Mouse (Mus musculus) adrenal gland, adult 8-10 months (tissue): ENCODE results near the gene Olfr971. TPM values are rescaled to one million over a fixed set of nuclear protein-coding genes. Genes with fewer than 3 reads are reported as not detected.
"Not testable (repeated sequence)": the region's sequence is repeated elsewhere in the genome, so short reads cannot be mapped to it uniquely, and the experiment has no call there.

Experiments used
- DNase-seq: peaks from one replicate; pipeline ENCODE4 v3.0.0; 2022
- total RNA-seq, 4 experiments: library from RNA; stranded (reverse); gene quantifications; 2 replicates each; pipeline ENCODE4 v1.2.4; 2022

The Olfr971 gene
- total RNA-seq = not detected

DNA sequence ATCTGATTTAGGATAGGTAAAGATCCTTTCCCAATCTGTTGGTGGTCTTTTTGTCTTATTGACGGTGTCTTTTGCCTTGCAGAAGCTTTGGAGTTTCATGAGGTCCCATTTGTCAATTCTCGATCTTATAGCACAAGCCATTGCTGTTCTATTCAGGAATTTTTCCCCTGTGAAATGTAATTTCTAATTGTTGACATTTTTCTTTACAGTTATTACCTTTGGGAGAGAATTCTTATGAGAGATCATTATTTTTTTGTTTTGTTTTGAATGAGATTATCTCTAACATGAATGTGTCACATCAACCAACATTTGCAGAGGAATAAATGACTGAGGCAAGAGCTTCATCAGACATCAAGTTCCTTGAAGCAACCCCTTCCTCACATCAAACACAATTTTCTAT is at the start of gene Olfr971:
Gene Olfr971, plus strand, starts transcription at position 301 of the 400 bp plus-strand sequence.
- not testable (repeated sequence) for DNase-seq

DNA sequence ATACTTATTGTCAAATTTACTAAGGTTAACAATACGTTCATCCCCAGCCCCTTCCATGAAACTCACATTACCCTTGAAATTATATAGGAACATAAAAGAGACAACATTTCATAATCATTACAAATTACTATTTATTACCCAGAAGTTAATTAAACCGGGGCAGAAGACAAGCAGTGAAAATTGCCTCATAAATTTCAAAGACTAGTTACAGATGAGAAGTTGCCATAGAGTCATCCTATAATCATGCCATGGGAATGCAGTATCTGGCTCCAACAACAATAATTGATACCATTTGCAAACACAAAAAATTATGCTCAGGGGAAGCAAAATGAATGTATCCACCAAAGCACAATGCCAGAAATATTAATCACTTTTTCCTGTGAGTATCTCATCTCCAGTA is 46.1 kb upstream of the Olfr971 start, which contains the start of gene Olfr969:
Gene Olfr969, plus strand, starts transcription at position 388 of the 400 bp plus-strand sequence.
- DNase-seq = no peak

DNA sequence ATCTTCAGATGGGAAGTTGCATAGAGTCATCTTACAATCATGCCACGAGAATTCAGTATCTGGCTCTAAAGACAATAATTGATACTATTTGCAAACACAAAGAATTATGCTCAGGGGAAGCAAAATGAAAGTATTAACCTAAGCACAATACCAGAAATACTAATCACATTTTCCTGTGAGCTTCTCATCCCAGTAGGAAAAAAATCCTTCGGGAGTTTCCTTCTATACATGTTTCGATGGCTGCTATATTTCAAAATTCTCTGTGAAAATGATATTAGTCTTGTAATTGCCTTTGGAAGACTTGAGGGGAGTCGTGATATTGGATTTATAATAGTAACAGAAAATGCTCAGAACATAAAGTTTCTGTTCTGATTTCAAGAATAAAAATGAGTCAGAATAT is 28.1 kb upstream of the Olfr971 start, which contains the start of gene Olfr970:
Gene Olfr970, plus strand, starts transcription at position 301 of the 400 bp plus-strand sequence.
- no peak for DNase-seq

DNA sequence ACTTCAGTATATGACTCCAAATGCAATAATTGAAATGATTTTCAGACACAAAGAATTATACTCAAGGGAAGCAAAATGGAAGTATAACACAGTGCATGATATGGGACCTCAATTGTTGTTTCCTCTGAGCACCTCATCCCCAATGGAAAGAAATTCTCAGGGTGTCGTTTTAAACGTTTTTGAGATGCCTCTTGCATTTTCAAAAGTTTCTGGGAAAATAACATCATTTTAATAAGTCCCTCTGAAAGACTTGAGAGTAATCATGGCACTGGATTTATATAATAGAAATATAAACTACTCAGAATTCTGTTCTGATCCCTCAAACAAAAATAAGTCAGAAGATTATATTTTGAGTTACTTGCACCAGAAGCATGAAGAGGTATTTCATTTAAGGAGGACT is 29.4 kb downstream of the Olfr971 start, which contains the start of gene Olfr972:
Gene Olfr972, plus strand, starts transcription at position 301 of the 400 bp plus-strand sequence.
- no peak for DNase-seq

DNA sequence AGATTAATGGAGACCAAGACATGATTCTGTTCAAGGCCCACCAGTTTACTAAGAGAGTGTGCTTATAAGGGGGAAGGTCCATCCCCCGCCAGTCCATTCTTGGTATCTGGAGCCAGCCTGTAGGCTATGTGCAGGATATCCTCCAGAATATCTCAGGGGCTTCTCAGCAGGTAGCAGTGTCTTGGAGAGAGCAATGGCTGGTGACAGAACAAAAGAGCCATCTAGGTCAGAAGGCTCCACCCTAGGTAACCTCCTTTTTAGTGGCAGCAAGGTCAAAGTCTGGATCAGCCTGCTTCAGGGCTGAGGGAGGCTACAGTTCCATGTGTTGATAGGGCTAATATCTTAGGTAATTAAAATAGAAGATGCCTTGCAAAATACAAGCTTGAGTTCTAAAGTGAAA is 35.3 kb downstream of the Olfr971 start:
- DNase-seq = not testable (repeated sequence)

DNA sequence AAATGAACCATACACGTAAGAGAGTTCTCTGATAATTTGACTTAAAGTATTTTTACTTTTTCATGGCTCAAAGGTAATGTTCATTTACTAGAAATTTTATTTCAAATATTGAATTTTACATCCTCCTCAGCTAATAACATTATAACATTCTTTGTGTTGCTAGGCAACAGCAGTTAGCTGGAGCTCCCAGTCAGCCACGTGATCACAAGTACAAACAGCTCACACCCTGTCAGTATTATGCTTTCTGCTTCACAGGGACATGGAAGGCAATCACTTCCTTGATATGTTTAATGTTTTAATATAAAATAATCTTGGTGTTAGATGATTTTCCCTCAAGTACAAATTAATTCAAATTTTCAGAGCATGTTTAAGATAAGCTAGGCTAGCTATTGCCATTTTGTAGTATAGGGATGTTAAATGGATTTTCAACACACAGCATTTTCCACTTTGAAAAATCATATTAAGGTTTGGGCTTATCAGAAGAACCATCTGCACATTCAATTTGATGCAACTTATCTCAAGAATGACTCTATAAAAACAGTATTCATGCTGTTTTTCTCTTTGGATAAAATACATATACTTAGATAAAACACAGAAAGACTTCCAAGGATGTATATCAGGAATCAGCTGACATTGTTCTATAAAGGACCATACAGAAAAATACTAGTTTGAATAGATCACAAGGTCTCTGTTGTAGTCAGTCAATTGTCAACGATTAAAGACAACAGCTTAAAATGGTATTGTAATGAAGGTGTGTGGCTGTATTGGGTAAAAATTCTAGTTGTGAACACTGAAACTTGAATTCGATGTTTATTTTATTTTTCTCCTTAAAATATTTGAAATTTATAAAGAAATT is 41.1 kb downstream of the Olfr971 start:
- DNase-seq = not testable (repeated sequence)

Other genes starting within 250 kb of the Olfr971 start
- gene AW551984, start 232.5 kb upstream of the Olfr971 start, total RNA-seq = 10 to 100 TPM; 14.1 to 23.1 (median 19.1) TPM
- not detected for gene Olfr148, start 226.2 kb upstream of the Olfr971 start, total RNA-seq
- not detected for gene Olfr960, start 215.5 kb upstream of the Olfr971 start, total RNA-seq
- gene Olfr961, start 191.8 kb upstream of the Olfr971 start, total RNA-seq = not detected
- gene Olfr963, start 169.7 kb upstream of the Olfr971 start, total RNA-seq = not detected
- gene Olfr149, start 129.8 kb upstream of the Olfr971 start, total RNA-seq = not detected
- not detected for gene Olfr965, start 125.5 kb upstream of the Olfr971 start, total RNA-seq
- not detected for gene Olfr150, start 105.9 kb upstream of the Olfr971 start, total RNA-seq
- gene Olfr967, start 90.6 kb upstream of the Olfr971 start, total RNA-seq = not detected
- not detected for gene Olfr968, start 53.6 kb upstream of the Olfr971 start, total RNA-seq
- not detected for gene Olfr969, start 45.9 kb upstream of the Olfr971 start, total RNA-seq
- gene Olfr970, start 28.0 kb upstream of the Olfr971 start, total RNA-seq = not detected
- not detected for gene Olfr972, start 29.5 kb downstream of the Olfr971 start, total RNA-seq
- not detected for gene Olfr229, start 70.5 kb downstream of the Olfr971 start, total RNA-seq
- gene Olfr974, start 100.6 kb downstream of the Olfr971 start, total RNA-seq = not detected
- not detected for gene Olfr975, start 115.2 kb downstream of the Olfr971 start, total RNA-seq
- gene Olfr976, start 124.3 kb downstream of the Olfr971 start, total RNA-seq = not detected
- not detected for gene Olfr978, start 155.2 kb downstream of the Olfr971 start, total RNA-seq
- gene Olfr979, start 166.6 kb downstream of the Olfr971 start, total RNA-seq = not detected
- not detected for gene Olfr980, start 172.7 kb downstream of the Olfr971 start, total RNA-seq
- not detected for gene Olfr981, start 184.6 kb downstream of the Olfr971 start, total RNA-seq
- gene Olfr982, start 237.0 kb downstream of the Olfr971 start, total RNA-seq = not detected